Mouse (Mus musculus) lung, postnatal 0 days (tissue): ENCODE data around the gene Ptpn14. TPM values are rescaled to one million over a fixed set of nuclear protein-coding genes. Genes with fewer than 3 reads are reported as not detected.

Experiments
- ATAC-seq: fragments of 200-750 bp; cut with Nextera tagmentation; 2 replicates; pipeline ENCODE4 v1.8.0; 2017; ENCODE audit warnings: moderate library complexity
- DNase-seq: peaks from one replicate; pipeline ENCODE4 v3.0.0-alpha.2; 2016; ENCODE audit warnings: low spot score
- H3K27ac ChIP-seq: fragments of 300-500 bp; sonication (generic); 2 replicates; pipeline ENCODE4 v1.5.1; 2014; ENCODE audit warnings: antibody characterized with exemption, mild to moderate bottlenecking, low read length, mixed read lengths
- H3K27me3 ChIP-seq: fragments of 300-500 bp; sonication (generic); replicated peaks from 2 replicates; pipeline ENCODE4 v1.6.1; 2014; ENCODE audit warnings: low read length, mixed read lengths; ENCODE audit not compliant: insufficient read depth
- H3K36me3 ChIP-seq: fragments of 300-500 bp; sonication (generic); 2 replicates; pipeline ENCODE4 v1.6.1; 2014; ENCODE audit warnings: low read length, mixed read lengths; ENCODE audit not compliant: insufficient read depth
- H3K4me1 ChIP-seq: fragments of 300-500 bp; sonication (generic); 2 replicates; pipeline ENCODE4 v1.6.1; 2014; ENCODE audit warnings: antibody characterized with exemption, low read depth, low read length, mixed read lengths; ENCODE audit not compliant: insufficient read depth
- H3K4me2 ChIP-seq: fragments of 300-500 bp; sonication (generic); replicated peaks from 2 replicates; pipeline ENCODE4 v1.6.1; 2014; ENCODE audit warnings: low read depth, mild to moderate bottlenecking, low read length, moderate library complexity, mixed read lengths
- H3K4me3 ChIP-seq: fragments of 300-500 bp; sonication (generic); 2 replicates; pipeline ENCODE4 v1.5.1; 2014; ENCODE audit warnings: low read depth, low read length
- H3K9ac ChIP-seq: fragments of 300-500 bp; sonication (generic); replicated peaks from 2 replicates; pipeline ENCODE4 v1.6.1; 2014; ENCODE audit warnings: low read depth, mild to moderate bottlenecking
- H3K9me3 ChIP-seq: fragments of 300-500 bp; sonication (generic); 2 replicates; pipeline ENCODE4 v1.6.1; 2016; ENCODE audit warnings: low read length, mixed read lengths
- CTCF ChIP-seq: IDR thresholded peaks from 2 replicates; pipeline ENCODE4 v1.5.1; 2016; ENCODE audit warnings: antibody characterized with exemption, mild to moderate bottlenecking
- EP300 ChIP-seq: IDR thresholded peaks from 2 replicates; pipeline ENCODE4 v1.6.1; 2016; ENCODE audit warnings: antibody characterized with exemption, mild to moderate bottlenecking, control low read depth
- WGBS: fragments of 180-500 bp; shearing (Covaris S2); extraction: QIAGEN DNeasy Blood & Tissue Kit; methylation state at CpG from one replicate; pipeline ENCODE4 v1.1.7; 2014; 5-methylcytosine and 5-hydroxymethylcytosine counted together
- polyA plus RNA-seq: library from polyadenylated mRNA; unstranded; fragments of >200 nt; fragmentation: Nextera tagmentation; extraction: Ambion mirVana; gene quantifications from 2 replicates; pipeline ENCODE4 v1.2.1, GENCODE M21; 2015

The Ptpn14 gene
- polyA plus RNA-seq, 1 experiment from 2014 or later: 4.9 TPM

DNA sequence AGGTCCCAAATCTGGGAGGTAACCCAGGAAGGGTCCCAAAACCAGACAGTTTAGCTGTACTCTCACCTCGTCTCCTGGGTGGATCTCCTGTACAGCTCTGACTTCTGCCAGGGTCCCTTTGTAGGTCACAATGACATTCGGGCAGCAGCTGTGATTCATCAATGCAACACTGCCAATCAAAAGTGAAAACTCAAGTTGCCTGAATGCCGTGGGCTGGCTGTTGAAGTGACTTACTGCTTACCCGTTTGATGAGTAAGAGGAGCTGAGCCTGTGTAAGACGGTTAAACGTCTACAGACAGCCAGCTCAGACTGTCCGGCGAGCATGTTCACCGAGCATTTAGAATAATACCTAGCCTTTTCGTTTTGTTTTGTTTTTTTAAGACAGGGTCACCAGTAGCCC is 160.7 kb downstream of the Ptpn14 start:
- DNase-seq (no peak), ATAC-seq (no peak)
- Histone ChIP-seq H3K4me3 (no peak overlapping the region), H3K9ac (no peak overlapping the region), H3K4me1 (no peaks in the 10 kb centered on the region), H3K4me2 (no peak overlapping the region), H3K36me3 (no peaks in the 10 kb centered on the region), H3K9me3 (no peaks in the 10 kb centered on the region), H3K27me3 (no peaks in the 10 kb centered on the region), H3K27ac (no peak overlapping the region)
- 73% methylated on average over 10 of the region's 10 CpGs for WGBS
- TF ChIP-seq EP300 (no peak), CTCF (no peak)

DNA sequence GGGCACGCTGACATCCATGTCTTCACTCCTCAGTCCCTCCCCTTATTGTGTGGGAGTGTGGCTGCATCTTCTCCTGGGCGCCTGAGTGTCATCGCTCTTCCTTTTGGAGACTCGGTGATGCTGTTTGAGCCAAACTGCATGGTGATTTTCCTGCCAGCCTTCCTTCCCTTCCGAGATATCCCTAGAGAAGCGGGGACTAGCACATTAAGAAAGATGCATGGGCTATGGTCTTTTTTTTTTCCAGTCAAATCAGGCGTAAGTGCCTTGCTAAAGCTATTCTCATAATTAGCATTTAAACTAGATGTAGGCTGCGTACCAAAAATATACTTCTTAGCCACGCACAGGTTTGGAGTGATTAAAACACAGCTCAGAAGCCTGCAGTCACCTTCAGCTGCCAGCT is 166.1 kb downstream of the Ptpn14 start:
- 92% methylated on average over 9 of the region's 9 CpGs for WGBS
- no peaks in the 10 kb centered on the region for H3K27me3 ChIP-seq
- DNase-seq (no peak), ATAC-seq (no peak)
- no peak overlapping the region for H3K9ac ChIP-seq
- no peak overlapping the region for H3K4me2 ChIP-seq
- TF ChIP-seq EP300 (no peak), CTCF (no peak)
- 0 out of 2 replicates have a peak, but pooled peaks cover 6% of the 10 kb centered on the region for H3K36me3 ChIP-seq
- H3K27ac ChIP-seq: no peak overlapping the region
- no peaks in the 10 kb centered on the region for H3K9me3 ChIP-seq
- no peaks in the 10 kb centered on the region for H3K4me1 ChIP-seq
- no peak overlapping the region for H3K4me3 ChIP-seq

DNA sequence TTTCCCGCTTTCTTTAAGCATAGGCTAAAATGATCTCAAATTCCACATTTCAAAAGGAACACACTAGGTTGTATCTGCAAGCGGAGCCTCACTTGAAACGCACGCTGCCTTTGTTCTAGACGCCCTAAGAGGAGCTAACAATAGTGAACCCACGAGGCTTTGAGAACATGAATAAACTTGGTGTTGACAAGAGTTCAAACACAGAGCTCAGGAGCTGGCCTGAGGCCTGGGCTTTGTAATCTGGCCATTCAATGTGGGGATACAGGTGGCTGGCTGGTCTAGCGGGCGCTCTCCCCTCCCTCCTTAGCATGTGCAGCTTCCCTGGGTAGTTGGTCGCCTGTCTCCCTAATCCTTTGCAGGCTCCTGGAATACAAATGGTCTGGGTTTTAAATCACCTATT is 169.8 kb downstream of the Ptpn14 start:
- no peak for DNase-seq
- Histone ChIP-seq H3K9ac (no peak overlapping the region), H3K27me3 (no peaks in the 10 kb centered on the region), H3K4me3 (no peak overlapping the region), H3K27ac (no peak overlapping the region), H3K4me1 (no peaks in the 10 kb centered on the region), H3K9me3 (no peaks in the 10 kb centered on the region), H3K36me3 (0 out of 2 replicates have a peak, but pooled peaks cover 6% of the 10 kb centered on the region), H3K4me2 (no peak overlapping the region)
- 85% methylated on average over 9 of the region's 9 CpGs for WGBS
- TF ChIP-seq EP300 (no peak), CTCF (no peak)
- no peak for ATAC-seq

DNA sequence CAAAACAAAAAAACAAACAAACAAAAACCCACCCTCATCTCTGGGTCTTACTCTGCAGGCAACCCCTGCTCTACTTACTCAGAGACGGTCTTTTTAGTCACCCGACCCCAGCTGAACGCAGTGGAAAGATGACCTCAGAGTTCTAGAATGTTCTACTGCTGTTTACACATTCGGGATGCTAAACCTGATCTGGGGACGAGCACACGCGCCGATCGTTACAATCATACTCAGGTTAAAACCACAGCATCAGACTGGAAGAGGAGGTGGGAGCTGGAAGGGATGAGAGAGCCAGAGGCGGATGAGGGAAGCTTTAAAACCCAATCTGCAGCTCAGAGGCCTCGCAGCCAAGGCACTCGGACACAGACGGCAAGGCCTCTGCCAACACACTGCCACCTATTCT is 170.6 kb downstream of the Ptpn14 start:
- Histone ChIP-seq H3K27ac (no peak overlapping the region), H3K9me3 (no peaks in the 10 kb centered on the region), H3K27me3 (no peaks in the 10 kb centered on the region), H3K4me2 (no peak overlapping the region), H3K4me1 (no peaks in the 10 kb centered on the region), H3K9ac (no peak overlapping the region), H3K4me3 (no peak overlapping the region), H3K36me3 (0 out of 2 replicates have a peak, but pooled peaks cover 6% of the 10 kb centered on the region)
- no peak for DNase-seq
- no peak for TF ChIP-seq CTCF
- TF ChIP-seq EP300: no peak
- whole genome bisulfite sequencing: 68% methylated on average over 13 of the region's 13 CpGs
- no peak for ATAC-seq

- no peaks in the 10 kb centered on the region for H3K27me3 ChIP-seq
- WGBS: 80% methylated on average over 6 of the region's 6 CpGs
- no peak overlapping the region for H3K4me2 ChIP-seq
- no peak overlapping the region for H3K27ac ChIP-seq
- H3K9me3 ChIP-seq: no peaks in the 10 kb centered on the region
- 0 out of 2 replicates have a peak, but pooled peaks cover 6% of the 10 kb centered on the region for H3K36me3 ChIP-seq
- H3K9ac ChIP-seq: no peak overlapping the region
- TF ChIP-seq CTCF: no peak
- TF ChIP-seq EP300: no peak
- ATAC-seq: no peak
- DNase-seq: no peak
- H3K4me3 ChIP-seq: no peak overlapping the region
- H3K4me1 ChIP-seq: no peaks in the 10 kb centered on the region
Measured at GRCm38 (mm10) chr1:189899526-189899925, 171.5 kb downstream of the Ptpn14 start.

DNA sequence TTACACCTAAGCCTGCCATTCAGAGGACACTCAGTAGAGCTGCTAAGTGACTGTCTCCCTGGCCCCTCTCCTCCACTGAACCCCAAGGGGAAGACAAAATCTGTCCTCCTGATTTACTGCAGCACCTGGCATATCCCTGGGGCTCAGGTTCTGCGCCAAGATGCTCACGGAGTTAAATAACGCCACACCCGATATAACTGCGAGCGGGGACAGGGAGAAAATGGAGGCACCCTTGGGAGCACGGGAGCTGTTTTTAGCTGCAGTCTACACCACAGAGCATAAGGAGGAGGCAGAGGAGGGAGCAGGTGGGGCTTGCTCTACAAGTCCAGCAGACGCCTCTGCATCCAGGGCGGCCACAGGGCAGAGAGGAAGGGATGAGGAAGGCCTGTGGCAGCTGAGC is 174.3 kb downstream of the Ptpn14 start:
- H3K36me3 ChIP-seq: no peaks in the 10 kb centered on the region
- no peak overlapping the region for H3K9ac ChIP-seq
- H3K27ac ChIP-seq: no peak overlapping the region
- ATAC-seq (no peak), DNase-seq (no peak)
- H3K4me2 ChIP-seq: no peak overlapping the region
- no peak for TF ChIP-seq CTCF
- no peak for TF ChIP-seq EP300
- H3K27me3 ChIP-seq: no peaks in the 10 kb centered on the region
- H3K9me3 ChIP-seq: no peaks in the 10 kb centered on the region
- no peak overlapping the region for H3K4me3 ChIP-seq
- 91% methylated on average over 9 of the region's 9 CpGs for WGBS
- no peaks in the 10 kb centered on the region for H3K4me1 ChIP-seq

DNA sequence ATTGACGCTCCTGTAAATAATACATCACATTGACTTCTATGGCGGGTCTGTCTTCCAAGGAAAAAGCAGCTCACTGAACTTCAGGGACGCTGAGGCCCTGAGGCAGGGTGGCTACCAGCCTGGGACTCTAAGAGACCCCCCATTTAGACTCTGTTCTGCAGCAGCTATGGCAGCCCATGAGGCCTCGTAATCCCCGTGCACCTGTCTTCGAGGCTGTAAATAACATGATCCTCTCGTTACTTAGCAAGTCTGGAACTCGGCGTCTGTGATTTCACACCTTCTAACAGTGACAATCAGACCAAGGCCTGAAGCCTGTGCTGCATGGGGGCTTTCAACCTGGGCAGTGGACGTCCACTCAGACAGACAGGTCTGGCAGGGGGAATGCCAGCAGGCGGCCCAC is 175.1 kb downstream of the Ptpn14 start:
- ATAC-seq (no peak), DNase-seq (no peak)
- 87% methylated on average over 11 of the region's 11 CpGs for WGBS
- Histone ChIP-seq H3K27ac (no peak overlapping the region), H3K9me3 (no peaks in the 10 kb centered on the region), H3K4me2 (no peak overlapping the region), H3K36me3 (no peaks in the 10 kb centered on the region), H3K9ac (no peak overlapping the region), H3K4me1 (no peaks in the 10 kb centered on the region), H3K4me3 (no peak overlapping the region), H3K27me3 (no peaks in the 10 kb centered on the region)
- TF ChIP-seq EP300: no peak
- TF ChIP-seq CTCF: no peak
